Mouse (Mus musculus) CD8-positive naive resting alpha-beta T cell, adult 57 days (primary cell): ENCODE results near the gene Gm3448. TPM values are rescaled to one million over a fixed set of nuclear protein-coding genes. Genes with fewer than 3 reads are reported as not detected.

ENCODE experiments used
- total RNA-seq: library from RNA; stranded (reverse); gene quantifications from one replicate; pipeline ENCODE4 v1.2.4, GENCODE M21; 2023

Gm3448 gene
- 8.3 TPM for total RNA-seq

DNA sequence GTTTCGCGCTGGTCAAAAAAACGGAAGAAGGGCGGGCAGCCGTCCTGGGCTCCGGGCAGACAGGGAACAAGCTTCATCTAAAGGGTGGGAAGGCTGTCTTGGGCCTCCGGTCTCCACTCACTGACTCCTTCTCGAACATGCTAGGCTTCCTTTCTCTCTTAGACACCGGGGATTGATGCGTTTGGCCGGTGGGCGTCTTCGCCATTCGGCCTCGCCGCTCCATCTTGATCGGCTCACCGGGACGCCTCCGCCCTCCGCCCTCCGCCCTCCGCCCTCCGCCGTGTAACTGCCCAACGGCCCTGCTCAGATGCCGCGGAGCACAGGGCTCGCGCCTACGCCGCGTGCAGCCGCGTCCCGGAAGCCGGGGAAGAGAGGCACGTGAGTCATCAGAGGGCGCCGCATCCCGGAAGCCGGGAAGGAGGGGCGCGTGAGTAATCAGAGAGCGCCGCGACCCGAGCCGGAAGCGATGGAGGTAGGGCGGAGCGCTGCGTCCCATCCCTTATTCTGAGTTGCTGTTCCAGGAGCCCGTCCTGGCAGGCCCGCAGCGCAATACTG, at the start of gene Gm3448, which contains the start of the genes Ermard and Tcte3:
Gm3448 (minus strand) TSS at position 363 of the 555 bp plus-strand sequence.
Ermard (plus strand) TSS at position 34 of the 555 bp plus-strand sequence.
Tcte3 (minus strand) TSS at position 314 of the 555 bp plus-strand sequence.

DNA sequence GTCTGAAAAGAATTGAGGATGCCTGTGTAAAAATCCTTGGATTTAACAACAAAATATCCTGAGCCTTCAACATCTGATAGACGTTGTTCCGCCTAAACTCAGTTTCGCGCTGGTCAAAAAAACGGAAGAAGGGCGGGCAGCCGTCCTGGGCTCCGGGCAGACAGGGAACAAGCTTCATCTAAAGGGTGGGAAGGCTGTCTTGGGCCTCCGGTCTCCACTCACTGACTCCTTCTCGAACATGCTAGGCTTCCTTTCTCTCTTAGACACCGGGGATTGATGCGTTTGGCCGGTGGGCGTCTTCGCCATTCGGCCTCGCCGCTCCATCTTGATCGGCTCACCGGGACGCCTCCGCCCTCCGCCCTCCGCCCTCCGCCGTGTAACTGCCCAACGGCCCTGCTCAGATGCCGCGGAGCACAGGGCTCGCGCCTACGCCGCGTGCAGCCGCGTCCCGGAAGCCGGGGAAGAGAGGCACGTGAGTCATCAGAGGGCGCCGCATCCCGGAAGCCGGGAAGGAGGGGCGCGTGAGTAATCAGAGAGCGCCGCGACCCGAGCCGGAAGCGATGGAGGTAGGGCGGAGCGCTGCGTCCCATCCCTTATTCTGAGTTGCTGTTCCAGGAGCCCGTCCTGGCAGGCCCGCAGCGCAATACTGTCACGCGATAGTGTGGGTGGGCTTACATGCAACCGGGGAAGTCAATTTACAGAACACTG, 31.5 kb downstream of the Gm3448 start, which contains the start of gene Gm3435:
Gm3435 (plus strand) TSS at position 471 of the 708 bp plus-strand sequence.

DNA sequence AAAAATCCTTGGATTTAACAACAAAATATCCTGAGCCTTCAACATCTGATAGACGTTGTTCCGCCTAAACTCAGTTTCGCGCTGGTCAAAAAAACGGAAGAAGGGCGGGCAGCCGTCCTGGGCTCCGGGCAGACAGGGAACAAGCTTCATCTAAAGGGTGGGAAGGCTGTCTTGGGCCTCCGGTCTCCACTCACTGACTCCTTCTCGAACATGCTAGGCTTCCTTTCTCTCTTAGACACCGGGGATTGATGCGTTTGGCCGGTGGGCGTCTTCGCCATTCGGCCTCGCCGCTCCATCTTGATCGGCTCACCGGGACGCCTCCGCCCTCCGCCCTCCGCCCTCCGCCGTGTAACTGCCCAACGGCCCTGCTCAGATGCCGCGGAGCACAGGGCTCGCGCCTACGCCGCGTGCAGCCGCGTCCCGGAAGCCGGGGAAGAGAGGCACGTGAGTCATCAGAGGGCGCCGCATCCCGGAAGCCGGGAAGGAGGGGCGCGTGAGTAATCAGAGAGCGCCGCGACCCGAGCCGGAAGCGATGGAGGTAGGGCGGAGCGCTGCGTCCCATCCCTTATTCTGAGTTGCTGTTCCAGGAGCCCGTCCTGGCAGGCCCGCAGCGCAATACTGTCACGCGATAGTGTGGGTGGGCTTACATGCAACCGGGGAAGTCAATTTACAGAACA, 62.8 kb downstream of the Gm3448 start, which contains the start of the genes 9030025P20Rik and Gm3417:
9030025P20Rik (plus strand) TSS at position 107 of the 677 bp plus-strand sequence.
Gm3417 (minus strand) TSS at position 429 of the 677 bp plus-strand sequence.

DNA sequence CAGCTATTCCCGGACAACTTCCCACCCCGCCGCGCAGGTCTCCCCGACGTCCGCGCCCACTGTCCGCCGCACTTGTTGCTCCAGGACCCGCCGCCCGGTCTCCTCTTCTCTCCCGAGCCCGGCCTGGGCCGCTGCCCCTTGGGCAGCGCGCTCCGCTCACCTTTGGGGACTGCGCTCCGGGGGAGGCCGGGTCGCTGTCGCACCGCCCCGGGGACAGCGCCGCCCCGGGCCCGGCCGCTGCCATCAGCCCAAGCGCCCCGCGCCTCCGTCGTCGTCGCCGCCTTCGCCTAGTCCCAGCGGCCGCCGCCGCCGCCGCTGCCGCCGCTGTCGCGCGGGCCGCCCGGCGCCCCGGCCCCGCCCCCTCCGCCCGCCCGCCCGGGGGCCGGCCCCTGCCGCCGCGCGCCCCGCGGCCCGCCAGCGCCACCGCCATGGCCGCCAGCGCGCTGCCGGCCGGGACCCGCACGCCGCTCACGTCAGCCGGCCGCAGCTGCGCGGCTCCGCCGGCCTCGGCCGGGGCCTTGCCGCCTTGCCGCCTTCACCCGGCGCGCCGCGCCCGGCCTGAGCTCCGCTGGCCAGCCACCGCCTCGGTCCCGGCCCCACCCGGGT, 80.3 kb downstream of the Gm3448 start, which contains the start of gene Phf10:
Phf10 (minus strand) TSS at position 323 of the 606 bp plus-strand sequence.

Other genes starting within 250 kb of the Gm3448 start
- 0.80 TPM for gene Wdr27, start 98.4 kb downstream of the Gm3448 start, total RNA-seq
- gene 1600012H06Rik, start 98.4 kb downstream of the Gm3448 start, total RNA-seq = 21.1 TPM
- gene Phf10, start 80.3 kb downstream of the Gm3448 start, total RNA-seq = 28.0 TPM
- 23.0 TPM for gene 9030025P20Rik, start 63.1 kb downstream of the Gm3448 start, total RNA-seq
- not detected for gene Gm3417, start 62.7 kb downstream of the Gm3448 start, total RNA-seq
- 6.4 TPM for gene Gm3435, start 31.4 kb downstream of the Gm3448 start, total RNA-seq
- gene Ermard, start 329 bp downstream of the Gm3448 start, total RNA-seq = 139 TPM
- not detected for gene Tcte3, start within 50 bp of the Gm3448 start, total RNA-seq